Comparison of ENCODE assay signal across 13 mouse cellular contexts in genomic region chr16:90523373-90523772, GRCm38 (mm10).
DNase-seq lines count a peak whose midpoint lies in the region; ATAC-seq and TF ChIP-seq lines count a peak whose summit lies in the region.
"Had no signal": no experiment of that assay in that cellular context is flagged by ENCODE, and none has a peak within 500 bp of the region (broad histone marks: within the 10 kb centered on the region; RNA-seq: fewer than 3 reads in every experiment).

No protein-coding gene starts in this region.

- H3K9ac ChIP-seq in lung, embryonic 16.5 days (ENCODE audit: low read length): no peak overlapping the region
- H3K9ac ChIP-seq in embryonic facial prominence, embryonic 11.5 days (replicated peaks; ENCODE audit: low read length): no peak overlapping the region
- H3K9ac ChIP-seq in hindbrain, embryonic 14.5 days: no peak overlapping the region
- H3K9ac ChIP-seq: heart, embryonic 15.5 days had no signal

- no peak for TF ChIP-seq CTCF in lung, adult 2 months (IDR thresholded peaks at IDR 0.05; ENCODE audit: insufficient read depth, low read length)

- no peak overlapping the region for H3K4me3 ChIP-seq in heart, embryonic 10.5 days
- H3K4me3 ChIP-seq in lung, embryonic 16.5 days (ENCODE audit: low read length): no peak overlapping the region
- H3K4me3 ChIP-seq in lung, adult 2 months (replicated peaks; ENCODE audit: extremely low read depth, low read depth, low read length): no peak overlapping the region
- no peak overlapping the region for H3K4me3 ChIP-seq in embryonic facial prominence, embryonic 11.5 days (ENCODE audit: low read depth, low read length)
- H3K4me3 ChIP-seq in limb, embryonic 10.5 days: peak overlapping the region; percentile 3; the same call in 1 of the 2 replicates
- no peak overlapping the region for H3K4me3 ChIP-seq in hindbrain, embryonic 14.5 days (replicated peaks; ENCODE audit: low read length)
- H3K4me3 ChIP-seq: heart, embryonic 15.5 days had no signal

- ATAC-seq in lung, embryonic 16.5 days (ENCODE audit: low read depth): peak; percentile 21; the same call in 1 of the 2 replicates
- no peak for ATAC-seq in embryonic facial prominence, embryonic 11.5 days (replicated peaks; ENCODE audit: insufficient number of reproducible peaks, low FRiP score, low TSS enrichment, low read depth)
- no peak for ATAC-seq in hindbrain, embryonic 14.5 days (ENCODE audit: low FRiP score)
- ATAC-seq: CD4-positive, CD25-positive, alpha-beta regulatory T cell, adult 4 months; forebrain, embryonic 16.5 days had no signal

- no peak overlapping the region for H3K4me2 ChIP-seq in lung, embryonic 16.5 days (ENCODE audit: low read depth, low read length)
- no peak overlapping the region for H3K4me2 ChIP-seq in embryonic facial prominence, embryonic 11.5 days (ENCODE audit: low read depth, low read length)
- H3K4me2 ChIP-seq in hindbrain, embryonic 14.5 days (replicated peaks): no peak overlapping the region
- H3K4me2 ChIP-seq: heart, embryonic 15.5 days had no signal

- no peaks in the 10 kb centered on the region for H3K9me3 ChIP-seq in heart, embryonic 10.5 days
- no peaks in the 10 kb centered on the region for H3K9me3 ChIP-seq in lung, embryonic 16.5 days (ENCODE audit: control insufficient read depth, low read length)
- no peaks in the 10 kb centered on the region for H3K9me3 ChIP-seq in embryonic facial prominence, embryonic 11.5 days (replicated peaks; ENCODE audit: control insufficient read depth, low read length)
- H3K9me3 ChIP-seq in limb, embryonic 10.5 days (replicated peaks): no peaks in the 10 kb centered on the region
- no peaks in the 10 kb centered on the region for H3K9me3 ChIP-seq in hindbrain, embryonic 14.5 days (ENCODE audit: control insufficient read depth, low read length)
- H3K9me3 ChIP-seq: heart, embryonic 15.5 days had no signal

- 21% methylated on average over 6 of the region's 6 CpGs for WGBS in heart, embryonic 10.5 days
- WGBS in lung, embryonic 16.5 days: 26% methylated on average over 6 of the region's 6 CpGs
- WGBS in lung, adult 2 months: 26% methylated on average over 6 of the region's 6 CpGs
- 31% methylated on average over 6 of the region's 6 CpGs for WGBS in embryonic facial prominence, embryonic 11.5 days
- WGBS in limb, embryonic 10.5 days: 24% methylated on average over 6 of the region's 6 CpGs
- 41% methylated on average over 6 of the region's 6 CpGs for WGBS in hindbrain, embryonic 14.5 days

- H3K36me3 ChIP-seq in heart, embryonic 10.5 days: no peaks in the 10 kb centered on the region
- H3K36me3 ChIP-seq in lung, embryonic 16.5 days (ENCODE audit: control insufficient read depth, insufficient read depth, low read length): no peaks in the 10 kb centered on the region
- H3K36me3 ChIP-seq in embryonic facial prominence, embryonic 11.5 days (replicated peaks; ENCODE audit: control insufficient read depth, insufficient read depth, low read depth, low read length): no peaks in the 10 kb centered on the region
- H3K36me3 ChIP-seq in limb, embryonic 10.5 days: no peaks in the 10 kb centered on the region
- no peaks in the 10 kb centered on the region for H3K36me3 ChIP-seq in hindbrain, embryonic 14.5 days (replicated peaks; ENCODE audit: control insufficient read depth, insufficient read depth)
- H3K36me3 ChIP-seq: heart, embryonic 15.5 days had no signal

- DNase-seq in heart, embryonic 10.5 days (ENCODE audit: low spot score): no peak
- DNase-seq in heart, postnatal 36 days: no peak
- no peak for DNase-seq in lung, adult 2 months
- peak; percentile 44 for DNase-seq in embryonic facial prominence, embryonic 11.5 days (ENCODE audit: low spot score)
- peak; percentile 57 for DNase-seq in limb, embryonic 10.5 days (ENCODE audit: low spot score)
- no peak for DNase-seq in adipocyte (ENCODE audit: low spot score)
- DNase-seq in hindbrain, embryonic 14.5 days (ENCODE audit: low spot score): no peak
- DNase-seq: cerebellum, postnatal 36 days; left cerebral cortex, postnatal 4 days had no signal

- intact Hi-C loops in heart, postnatal 36 days (cut with DNase I): no loop called here

- peak overlapping the region; percentile 72 for H3K27ac ChIP-seq in heart, embryonic 10.5 days
- peak overlapping the region; percentile 58 for H3K27ac ChIP-seq in lung, embryonic 16.5 days (ENCODE audit: low read length)
- H3K27ac ChIP-seq in embryonic facial prominence, embryonic 11.5 days (replicated peaks; ENCODE audit: low read depth, low read length): peak overlapping the region; percentile 62; the same call in 1 of the 2 replicates
- H3K27ac ChIP-seq in limb, embryonic 10.5 days: peak overlapping the region; percentile 83
- H3K27ac ChIP-seq in hindbrain, embryonic 14.5 days: no peak overlapping the region
- H3K27ac ChIP-seq: heart, embryonic 15.5 days had no signal

- no peak for TF ChIP-seq POLR2A in lung, adult 2 months (IDR thresholded peaks at IDR 0.05; ENCODE audit: borderline replicate concordance, extremely low read depth, low read depth, low read length)

- peaks cover 33% of the 10 kb centered on the region for H3K4me1 ChIP-seq in heart, embryonic 10.5 days
- peaks cover 14% of the 10 kb centered on the region for H3K4me1 ChIP-seq in lung, embryonic 16.5 days (replicated peaks; ENCODE audit: control insufficient read depth, insufficient read depth, low read length)
- no peaks in the 10 kb centered on the region for H3K4me1 ChIP-seq in lung, adult 2 months (ENCODE audit: control insufficient read depth, insufficient read depth, low read length)
- peaks cover 9% of the 10 kb centered on the region for H3K4me1 ChIP-seq in embryonic facial prominence, embryonic 11.5 days (ENCODE audit: control insufficient read depth, insufficient read depth, low read length)
- peaks cover 58% of the 10 kb centered on the region for H3K4me1 ChIP-seq in limb, embryonic 10.5 days
- peaks cover 15% of the 10 kb centered on the region for H3K4me1 ChIP-seq in hindbrain, embryonic 14.5 days (replicated peaks; ENCODE audit: control insufficient read depth, insufficient read depth, low read length)

- peaks cover 9% of the 10 kb centered on the region; the same call in 1 of the 2 replicates for H3K27me3 ChIP-seq in heart, embryonic 10.5 days (ENCODE audit: insufficient read depth, poor library complexity, severe bottlenecking)
- H3K27me3 ChIP-seq in lung, embryonic 16.5 days (ENCODE audit: control insufficient read depth, insufficient read depth, low read depth, low read length): no peaks in the 10 kb centered on the region
- no peaks in the 10 kb centered on the region for H3K27me3 ChIP-seq in embryonic facial prominence, embryonic 11.5 days (ENCODE audit: control insufficient read depth, insufficient read depth, low read length)
- H3K27me3 ChIP-seq in limb, embryonic 10.5 days (ENCODE audit: low read depth, poor library complexity, severe bottlenecking): no peaks in the 10 kb centered on the region
- H3K27me3 ChIP-seq in hindbrain, embryonic 14.5 days (ENCODE audit: control insufficient read depth, insufficient read depth, low read length): no peaks in the 10 kb centered on the region
- H3K27me3 ChIP-seq: heart, embryonic 15.5 days had no signal

Comparison
In these comparisons a context has a peak if more than half of its experiments do, and no peak if none do; other contexts are left out.
1. DNase-seq: peak in embryonic facial prominence, embryonic 11.5 days (single experiment) and limb, embryonic 10.5 days (single experiment); none in heart, embryonic 10.5 days (single experiment), heart, postnatal 36 days (0 of 2), lung, adult 2 months (single experiment), adipocyte (single experiment) and hindbrain, embryonic 14.5 days (single experiment).